Mouse (Mus musculus) adrenal gland, adult 8-10 months (tissue): ENCODE data around the gene Ndufs8. TPM values are rescaled to one million over a fixed set of nuclear protein-coding genes. Genes with fewer than 3 reads are reported as not detected.

Experiments
- DNase-seq: peaks from one replicate; pipeline ENCODE4 v3.0.0; 2022
- total RNA-seq, 4 experiments: library from RNA; stranded (reverse); gene quantifications; 2 replicates each; pipeline ENCODE4 v1.2.4; 2022

Ndufs8 gene
- total RNA-seq, 4 experiments from 2014 or later = 241 to 358 (median 291) TPM

- no peak for DNase-seq
These were observed 8.8 kb downstream of the Ndufs8 start for GRCm38 (mm10) chr19:3903648-3904362.

DNA sequence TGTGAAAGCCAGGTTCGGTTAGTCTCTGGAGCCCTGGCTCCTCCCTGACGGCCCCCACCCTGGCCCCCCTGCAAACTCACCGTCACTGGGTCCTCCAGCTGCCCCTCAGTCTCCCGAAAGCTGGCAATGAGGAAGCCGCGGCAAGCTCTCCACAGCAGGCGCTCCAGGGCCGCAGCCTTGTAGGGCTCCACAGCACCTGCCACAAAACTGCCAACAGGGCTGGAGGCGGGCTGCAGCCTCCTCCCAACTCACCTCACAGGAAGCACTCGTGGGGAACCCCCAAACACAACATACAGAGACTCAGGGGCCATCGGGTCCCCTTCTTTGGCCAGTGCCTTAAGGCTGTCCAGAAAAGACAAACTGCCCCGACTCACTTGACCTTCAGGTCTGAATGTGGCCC, 9.6 kb downstream of the Ndufs8 start:
- DNase-seq = no peak

DNA sequence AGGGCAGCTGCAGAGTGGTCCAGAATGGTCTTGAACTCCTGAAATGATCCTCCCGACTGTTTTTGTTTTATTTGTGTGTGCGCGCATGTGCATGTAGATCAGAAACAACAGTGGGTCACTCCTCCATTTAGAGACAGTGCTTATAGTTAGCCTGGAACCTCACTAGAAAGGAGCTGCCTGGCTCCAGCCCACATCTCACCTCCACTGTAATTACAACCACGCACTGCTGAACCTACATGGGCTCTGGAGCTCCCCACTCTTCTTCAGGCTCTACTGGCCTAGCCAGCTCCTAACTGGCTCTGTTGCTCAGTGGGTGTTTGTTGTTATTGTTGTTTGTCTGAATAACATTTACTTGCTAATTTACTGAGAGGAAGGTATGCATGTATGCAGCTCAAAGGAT, 13.0 kb downstream of the Ndufs8 start:
- no peak for DNase-seq

DNA sequence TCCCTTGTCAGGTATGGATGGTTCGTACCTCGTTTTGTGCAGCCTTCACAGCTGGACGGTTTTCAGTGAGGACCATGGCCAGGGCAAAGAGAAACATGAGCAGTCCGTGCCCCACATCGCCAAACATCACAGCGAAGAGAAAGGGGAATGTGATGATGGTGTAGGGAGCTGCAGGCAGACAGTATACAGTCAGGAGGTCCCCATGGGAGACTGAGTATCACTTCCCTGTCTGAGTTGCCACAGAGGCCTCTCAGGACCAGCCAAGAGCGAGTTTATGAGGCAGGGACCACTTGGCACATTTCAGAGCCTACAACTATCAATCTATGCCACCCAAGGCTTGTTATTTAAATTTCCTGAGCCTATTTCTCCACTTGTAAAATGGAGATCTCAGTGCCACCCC, 13.6 kb downstream of the Ndufs8 start:
- DNase-seq = no peak

DNA sequence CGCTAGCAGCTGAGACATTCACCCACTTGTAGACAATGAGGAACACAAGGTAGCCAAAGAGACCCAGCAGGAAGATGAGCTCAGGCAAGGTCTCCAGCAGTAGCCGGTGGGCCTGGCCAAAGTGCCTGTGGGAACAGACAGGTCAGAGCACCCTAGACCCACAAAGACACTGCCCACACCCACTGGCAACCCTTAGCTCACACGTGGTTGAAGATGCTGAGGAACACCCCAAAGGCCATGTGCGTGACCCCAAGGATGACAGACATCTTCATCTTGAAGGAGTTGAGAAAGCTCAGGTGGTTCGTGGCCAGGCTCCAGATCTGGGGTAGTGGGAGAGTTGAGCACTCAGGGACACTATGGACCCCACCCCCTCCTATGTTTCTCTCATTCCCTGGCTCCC, 15.0 kb downstream of the Ndufs8 start:
- no peak for DNase-seq

GRCm38 (mm10) chr19:3896208-3896607, 16.4 kb downstream of the Ndufs8 start:
- DNase-seq = no peak

GRCm38 (mm10) chr19:3895171-3895631, 17.4 kb downstream of the Ndufs8 start:
- DNase-seq = no peak

GRCm38 (mm10) chr19:3894294-3894693, 18.3 kb downstream of the Ndufs8 start:
- DNase-seq = no peak

DNA sequence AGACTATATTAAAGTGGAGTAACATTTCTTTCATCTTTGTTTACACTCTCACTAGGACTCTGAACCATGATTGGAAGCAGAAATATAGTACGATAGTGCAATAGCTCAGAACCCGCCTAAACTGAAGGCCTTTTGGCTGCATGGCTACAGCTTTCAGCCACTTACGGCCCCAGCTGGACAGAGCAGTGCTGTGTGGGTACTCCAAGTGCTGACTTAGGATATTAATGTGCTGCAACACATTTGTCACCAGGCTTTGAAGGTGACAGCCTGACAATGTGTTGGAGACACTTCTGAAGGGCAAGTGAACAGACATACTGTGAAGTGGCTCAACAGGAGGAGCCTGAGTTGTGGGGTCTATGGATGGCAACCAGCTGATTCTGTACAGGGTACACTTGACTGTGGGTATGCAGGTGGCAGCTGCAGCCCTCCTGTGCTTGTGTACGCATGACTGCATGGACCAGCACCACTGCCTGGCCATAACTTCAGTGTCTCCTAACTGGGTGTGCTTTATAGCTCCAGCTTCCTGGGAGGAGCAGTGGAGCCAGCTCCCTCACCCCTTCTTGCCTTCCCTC, 18.9 kb downstream of the Ndufs8 start:
- no peak for DNase-seq

- no peak for DNase-seq
These were observed 22.4 kb downstream of the Ndufs8 start for GRCm38 (mm10) chr19:3890181-3890580.

DNA sequence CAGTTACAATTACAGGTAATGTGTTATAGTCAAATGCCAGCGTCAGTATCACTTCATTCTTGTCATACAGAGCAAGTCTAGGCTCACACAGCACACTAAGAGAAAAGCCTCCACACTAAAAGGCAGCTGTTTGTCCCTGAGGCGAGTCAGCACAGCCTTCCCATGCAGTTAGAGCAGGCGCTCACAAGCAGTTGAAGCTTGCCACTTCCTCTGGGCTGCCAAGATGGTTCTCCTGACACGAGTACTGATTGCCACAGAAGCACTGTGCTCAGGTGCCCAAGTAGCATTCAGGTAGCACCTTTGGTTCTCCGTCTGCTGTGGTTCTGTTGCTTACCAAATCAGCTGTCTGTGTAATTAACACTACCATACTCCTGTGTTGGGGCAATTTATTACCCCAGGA, 23.5 kb downstream of the Ndufs8 start:
- no peak for DNase-seq

DNA sequence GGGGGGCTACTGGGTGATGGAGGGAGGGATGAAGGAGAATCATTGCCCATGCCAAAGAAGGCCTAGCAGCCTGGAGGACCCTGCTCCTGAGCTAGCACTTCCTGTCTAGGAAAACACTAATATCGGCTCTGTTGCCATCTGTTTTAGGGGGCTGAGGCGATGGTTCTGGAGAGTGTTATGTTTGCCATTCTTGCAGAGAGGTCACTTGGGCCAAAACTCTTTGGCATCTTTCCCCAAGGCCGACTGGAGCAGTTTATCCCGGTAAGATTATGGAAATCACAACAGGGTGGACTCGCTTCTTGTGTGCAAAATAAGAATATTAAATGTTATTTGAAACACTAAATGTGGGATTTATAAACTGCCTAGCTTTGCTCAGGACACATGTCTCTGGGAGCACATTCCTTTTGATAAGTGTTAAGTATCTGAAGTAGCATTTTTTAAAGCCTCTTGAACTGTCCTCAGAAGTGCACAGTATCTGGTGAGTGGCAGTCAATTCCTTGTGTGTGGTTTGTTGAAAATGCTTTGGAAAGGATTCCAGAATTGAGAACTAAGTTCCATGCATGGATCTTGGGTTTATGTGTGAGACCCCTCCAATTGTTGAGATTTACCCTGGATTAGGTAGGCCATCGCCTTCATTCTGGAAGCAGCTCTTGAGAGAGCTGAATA, 28.1 kb downstream of the Ndufs8 start:
- DNase-seq = no peak

GRCm38 (mm10) chr19:3882214-3882613, 30.4 kb downstream of the Ndufs8 start:
- no peak for DNase-seq

- no peak for DNase-seq
These were observed 32.3 kb downstream of the Ndufs8 start for GRCm38 (mm10) chr19:3880054-3880848.

DNA sequence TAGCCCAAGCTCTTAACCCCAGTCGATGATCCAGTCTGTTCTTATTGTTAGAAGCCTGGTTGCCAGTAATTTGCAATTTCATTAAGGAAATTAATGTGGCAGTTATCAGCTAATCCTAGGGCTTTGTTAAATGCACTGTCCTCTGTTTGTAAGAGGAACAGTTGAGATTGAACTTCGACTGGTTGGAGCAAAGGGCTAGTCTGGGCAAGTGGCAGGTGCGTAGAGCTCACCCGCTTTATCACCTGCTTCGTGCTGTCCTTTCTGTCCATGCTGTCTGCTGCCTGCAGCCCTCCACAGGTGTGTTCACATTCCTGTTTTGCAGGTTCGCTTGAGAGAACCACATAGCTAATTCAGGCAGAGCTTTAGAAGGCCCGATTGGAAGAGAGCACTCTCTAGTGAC, 37.5 kb downstream of the Ndufs8 start:
- no peak for DNase-seq

DNA sequence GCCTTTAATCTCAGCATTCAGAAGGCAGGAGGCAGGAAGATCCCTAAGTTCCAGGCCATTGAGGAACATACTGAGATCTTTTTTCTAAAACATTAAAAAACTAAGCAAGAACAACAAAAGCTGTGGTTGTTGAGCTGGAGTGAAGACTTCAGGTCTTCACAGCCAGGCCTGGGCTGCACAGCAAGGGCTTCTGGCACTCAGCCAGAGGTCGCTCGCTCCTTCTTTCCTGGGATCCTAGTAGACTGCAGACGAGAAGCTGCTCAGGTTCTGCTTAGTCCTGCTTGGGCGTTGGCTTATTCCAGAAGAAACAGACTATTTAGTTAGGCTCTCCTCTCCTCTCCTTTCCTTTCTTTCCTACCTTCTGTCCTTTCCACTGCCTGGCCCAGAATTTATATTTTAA, 40.2 kb downstream of the Ndufs8 start:
- no peak for DNase-seq

DNA sequence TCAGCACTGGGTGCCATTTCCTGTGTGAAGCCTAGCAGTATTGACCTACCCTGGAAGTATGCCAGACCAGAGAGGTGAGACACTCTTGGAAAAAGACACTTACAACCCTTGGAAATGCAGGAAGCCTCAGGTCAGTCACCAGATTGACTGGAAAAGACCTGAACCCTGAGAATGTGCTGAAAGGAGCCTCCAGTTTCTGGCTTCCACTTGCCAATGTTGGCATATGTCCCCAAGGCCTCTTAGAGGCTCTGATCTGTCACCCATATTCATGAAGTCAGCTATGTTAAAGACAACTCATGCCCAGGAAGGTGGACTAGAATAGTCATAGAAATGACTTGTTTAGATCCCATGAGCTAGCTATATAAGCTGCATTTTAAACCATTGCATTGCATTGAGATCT, 41.1 kb downstream of the Ndufs8 start:
- no peak for DNase-seq

DNA sequence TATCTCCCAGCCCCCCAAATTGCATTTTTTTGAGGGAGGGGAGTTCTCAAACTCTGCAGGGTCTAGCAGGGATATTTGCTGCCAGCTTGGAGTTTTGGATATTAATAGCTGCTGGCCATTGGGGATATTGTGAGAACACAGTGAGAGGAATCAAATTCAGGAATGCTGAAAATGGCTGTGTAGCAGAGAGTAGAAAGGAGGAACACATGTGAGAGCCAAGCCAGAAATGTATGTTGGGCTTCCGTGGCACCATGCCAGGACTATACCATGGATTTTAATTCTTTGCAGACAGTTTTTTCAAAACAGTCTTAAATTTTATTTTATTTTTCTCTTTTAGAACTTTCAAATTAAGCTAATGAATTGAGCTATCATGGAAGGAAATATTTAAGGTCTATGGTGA, 44.3 kb downstream of the Ndufs8 start:
- DNase-seq = no peak

- DNase-seq = no peak
These were observed 47.6 kb downstream of the Ndufs8 start for GRCm38 (mm10) chr19:3864960-3865359.

DNA sequence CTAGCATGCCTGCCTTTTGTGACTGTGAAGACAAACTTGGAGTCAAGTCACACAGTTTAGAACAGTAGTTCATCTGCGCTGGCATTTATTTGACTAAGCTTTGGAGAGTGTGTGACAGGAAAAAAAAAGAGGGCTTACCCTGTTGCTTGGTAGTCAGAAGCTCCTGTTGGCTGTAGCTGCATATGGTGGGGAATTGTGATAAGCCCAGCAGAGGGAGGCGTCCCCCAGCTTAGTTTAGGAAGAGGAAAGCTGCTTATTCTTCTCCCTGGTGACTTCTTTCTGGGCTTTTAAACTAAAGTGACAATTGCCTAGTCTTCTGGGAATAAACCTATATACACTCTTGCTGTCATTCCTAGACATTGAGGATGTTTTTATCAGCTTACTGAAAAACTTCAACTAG, 49.9 kb downstream of the Ndufs8 start:
- DNase-seq = no peak
